Mouse (Mus musculus): ENCODE measurements around the gene Cyp4a10.

DNA sequence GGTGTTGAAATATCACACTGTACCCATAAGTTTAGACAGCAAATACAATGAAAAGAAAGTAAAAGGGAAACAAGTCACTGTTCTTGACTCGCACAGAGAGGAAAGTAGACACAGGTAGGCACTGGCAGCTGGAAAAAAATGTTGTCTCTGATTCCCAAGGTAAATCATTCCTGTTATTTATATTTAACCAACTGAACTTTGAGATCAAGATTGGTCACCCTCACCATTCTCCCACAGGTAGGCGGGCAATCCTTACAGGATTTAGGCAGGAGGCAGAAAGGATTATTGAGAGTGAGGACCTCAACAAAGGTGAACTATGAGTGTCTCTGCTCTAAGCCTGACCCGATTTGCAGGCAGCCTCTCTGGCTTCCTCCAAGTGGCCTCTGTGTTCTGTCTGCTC lies 45.3 kb downstream of the Cyp4a10 start, which contains the start of gene Cyp4a31:
- TF ChIP-seq CTCF (IDR thresholded peaks at IDR 0.05; ENCODE audit: insufficient read depth, low read length) (no peak), POLR2A (IDR thresholded peaks at IDR 0.05; ENCODE audit: borderline replicate concordance, extremely low read depth, low read depth, low read length) (no peak)

Data from lung, adult 2 months (tissue).